Mouse (Mus musculus): Measurements from ENCODE around the gene Sh3rf1.

Sh3rf1 gene

GRCm38 (mm10) chr8:61428821-61429482 is 205.3 kb downstream of the Sh3rf1 start:
- DNase-seq = no peak

- no peak for DNase-seq
Observed at GRCm38 (mm10) chr8:61435481-61435880, 211.8 kb downstream of the Sh3rf1 start.

- no peak for DNase-seq
Observed at GRCm38 (mm10) chr8:61436147-61436546, 212.5 kb downstream of the Sh3rf1 start.

GRCm38 (mm10) chr8:61436586-61437304 is 213.1 kb downstream of the Sh3rf1 start:
- DNase-seq = no peak

- no peak for DNase-seq
Observed at GRCm38 (mm10) chr8:61437305-61437605, 213.6 kb downstream of the Sh3rf1 start.

- no peak for DNase-seq
Observed at GRCm38 (mm10) chr8:61442988-61443387, 219.3 kb downstream of the Sh3rf1 start.

- DNase-seq = no peak
Observed at GRCm38 (mm10) chr8:61444358-61444757, 220.7 kb downstream of the Sh3rf1 start.
